Mouse (Mus musculus): ENCODE data around the gene Olfr1057. TPM values are rescaled to one million over a fixed set of nuclear protein-coding genes. Genes with fewer than 3 reads are reported as not detected.
"Not testable (repeated sequence)": the region's sequence is repeated elsewhere in the genome, so short reads cannot be mapped to it uniquely, and the experiment has no call there.

Olfr1057 gene
- polyA plus RNA-seq (2014; fragmentation: Nextera tagmentation; extraction: Ambion mirVana): not detected in 2 replicates

- no peak within 1 kb of the TSS for H3K4me3 ChIP-seq (ENCODE audit: low read depth, low read length)
- H3K9ac ChIP-seq (ENCODE audit: low read length): no peak within 1 kb of the TSS
- H3K4me1 ChIP-seq (replicated peaks; ENCODE audit: control insufficient read depth, insufficient read depth, low read length): no peaks in the 10 kb centered on the region
- ATAC-seq (replicated peaks; ENCODE audit: low FRiP score, low TSS enrichment, low read depth): no peak
- no peaks in the 10 kb centered on the region for H3K27me3 ChIP-seq (replicated peaks; ENCODE audit: control insufficient read depth, insufficient read depth, low read length)
- no peaks in the 10 kb centered on the region for H3K9me3 ChIP-seq (ENCODE audit: control insufficient read depth, low read length)
- DNase-seq (ENCODE audit: low spot score): no peak
- no peaks in the 10 kb centered on the region for H3K36me3 ChIP-seq (ENCODE audit: control insufficient read depth, insufficient read depth, low read length)
- H3K4me2 ChIP-seq (ENCODE audit: low read length): no peak within 1 kb of the TSS
- H3K27ac ChIP-seq (ENCODE audit: low read depth): no peak within 1 kb of the TSS
Measured at GRCm38 (mm10) chr2:86378293-86378692, at the start of gene Olfr1057. Gene Olfr1057, minus strand, starts transcription at chr2:86378393.

DNA sequence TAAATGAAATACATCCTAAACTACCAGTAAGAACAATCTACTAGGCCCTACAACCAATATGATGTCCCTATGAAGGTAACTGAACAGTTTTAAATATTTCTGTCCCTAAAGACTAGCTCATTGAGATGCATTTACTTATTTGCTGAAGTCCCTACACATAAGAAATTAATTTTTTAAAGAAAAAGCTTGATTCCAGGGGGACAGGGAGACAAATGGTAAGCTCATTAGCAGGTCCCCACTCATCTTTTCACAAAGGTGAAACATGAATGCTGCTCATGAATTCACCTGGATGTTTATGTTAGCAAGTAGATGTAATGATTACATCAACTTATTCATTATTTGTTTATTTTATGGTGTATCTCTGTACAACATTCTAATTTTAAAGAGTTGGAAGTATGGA, 48.5 kb upstream of the Olfr1057 start, which contains the start of gene Olfr1062:
Gene Olfr1062 (minus strand): TSS at position 101 of the 400 bp plus-strand sequence.
- not testable (repeated sequence) for H3K4me2 ChIP-seq (ENCODE audit: low read length); DNase-seq (ENCODE audit: low spot score); H3K27ac ChIP-seq (ENCODE audit: low read depth); H3K4me1 ChIP-seq (replicated peaks; ENCODE audit: control insufficient read depth, insufficient read depth, low read length); ATAC-seq (replicated peaks; ENCODE audit: low FRiP score, low TSS enrichment, low read depth); H3K27me3 ChIP-seq (replicated peaks; ENCODE audit: control insufficient read depth, insufficient read depth, low read length); H3K4me3 ChIP-seq (ENCODE audit: low read depth, low read length); H3K9me3 ChIP-seq (ENCODE audit: control insufficient read depth, low read length); H3K36me3 ChIP-seq (ENCODE audit: control insufficient read depth, insufficient read depth, low read length); H3K9ac ChIP-seq (ENCODE audit: low read length)

GRCm38 (mm10) chr2:86413950-86414349, 35.8 kb upstream of the Olfr1057 start, which contains the start of gene Olfr1061:
Gene Olfr1061, minus strand, starts transcription at chr2:86414050.
- no peak within 1 kb of the TSS for H3K9ac ChIP-seq (ENCODE audit: low read length)
- no peaks in the 10 kb centered on the region for H3K27me3 ChIP-seq (replicated peaks; ENCODE audit: control insufficient read depth, insufficient read depth, low read length)
- ATAC-seq (replicated peaks; ENCODE audit: low FRiP score, low TSS enrichment, low read depth): no peak
- H3K9me3 ChIP-seq (ENCODE audit: control insufficient read depth, low read length): no peaks in the 10 kb centered on the region
- no peak within 1 kb of the TSS for H3K4me3 ChIP-seq (ENCODE audit: low read depth, low read length)
- 87% methylated on average over 1 of the region's 1 CpGs for WGBS
- H3K36me3 ChIP-seq (ENCODE audit: control insufficient read depth, insufficient read depth, low read length): no peaks in the 10 kb centered on the region
- H3K4me2 ChIP-seq (ENCODE audit: low read length): no peak within 1 kb of the TSS
- no peak for DNase-seq (ENCODE audit: low spot score)
- H3K4me1 ChIP-seq (replicated peaks; ENCODE audit: control insufficient read depth, insufficient read depth, low read length): no peaks in the 10 kb centered on the region
- H3K27ac ChIP-seq (ENCODE audit: low read depth): no peak within 1 kb of the TSS

DNA sequence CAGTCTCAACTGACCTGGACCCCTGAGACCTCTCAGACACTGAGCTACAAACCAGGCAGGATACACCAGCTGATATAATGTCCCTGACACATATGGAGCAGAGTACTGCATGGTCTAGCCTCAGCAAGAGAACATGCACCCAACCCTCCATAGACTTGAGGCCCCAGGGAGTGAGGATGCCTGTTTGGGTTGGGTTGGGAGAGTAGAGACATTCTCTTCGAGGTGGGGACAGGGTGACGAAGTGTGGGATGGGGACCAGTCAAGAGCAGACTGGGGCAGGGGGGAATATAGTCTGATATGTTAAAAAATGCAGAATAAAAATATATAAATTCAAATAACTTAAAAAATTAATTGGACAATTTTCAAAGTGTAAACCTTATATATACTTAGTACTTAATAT, 16.9 kb upstream of the Olfr1057 start:
- ATAC-seq (replicated peaks; ENCODE audit: low FRiP score, low TSS enrichment, low read depth) (no peak), DNase-seq (ENCODE audit: low spot score) (no peak)
- no peak overlapping the region for H3K27ac ChIP-seq (ENCODE audit: low read depth)
- H3K4me3 ChIP-seq (ENCODE audit: low read depth, low read length): no peak overlapping the region
- no peaks in the 10 kb centered on the region for H3K9me3 ChIP-seq (ENCODE audit: control insufficient read depth, low read length)
- no peaks in the 10 kb centered on the region for H3K27me3 ChIP-seq (replicated peaks; ENCODE audit: control insufficient read depth, insufficient read depth, low read length)
- H3K36me3 ChIP-seq (ENCODE audit: control insufficient read depth, insufficient read depth, low read length): no peaks in the 10 kb centered on the region
- 89% methylated on average over 2 of the region's 2 CpGs for WGBS
- H3K4me1 ChIP-seq (replicated peaks; ENCODE audit: control insufficient read depth, insufficient read depth, low read length): no peaks in the 10 kb centered on the region
- no peak overlapping the region for H3K4me2 ChIP-seq (ENCODE audit: low read length)
- H3K9ac ChIP-seq (ENCODE audit: low read length): no peak overlapping the region

DNA sequence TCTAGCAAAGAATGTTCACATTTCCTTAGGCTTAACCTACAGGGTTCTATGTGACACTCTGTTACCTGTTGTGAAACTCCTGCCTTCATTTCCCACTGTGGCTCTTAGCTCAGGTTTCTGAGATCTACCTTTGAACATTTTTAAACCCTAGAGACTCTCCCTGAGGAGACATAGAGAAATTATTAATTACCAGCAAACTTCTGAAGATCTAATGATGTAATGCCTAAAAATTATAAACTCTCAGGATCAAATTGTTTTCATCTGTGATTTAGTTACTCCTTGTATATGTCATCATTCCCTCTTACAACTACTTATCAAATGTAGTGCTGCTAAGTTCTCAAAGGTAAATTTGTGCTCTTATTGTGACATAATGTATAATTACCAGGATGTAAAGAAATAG, 10.3 kb upstream of the Olfr1057 start, which contains the start of gene Olfr1058:
Gene Olfr1058 (minus strand): TSS at position 101 of the 400 bp plus-strand sequence.
- not testable (repeated sequence) for H3K4me3 ChIP-seq (ENCODE audit: low read depth, low read length); H3K27ac ChIP-seq (ENCODE audit: low read depth); H3K9ac ChIP-seq (ENCODE audit: low read length); H3K9me3 ChIP-seq (ENCODE audit: control insufficient read depth, low read length); H3K4me1 ChIP-seq (replicated peaks; ENCODE audit: control insufficient read depth, insufficient read depth, low read length); H3K36me3 ChIP-seq (ENCODE audit: control insufficient read depth, insufficient read depth, low read length); H3K27me3 ChIP-seq (replicated peaks; ENCODE audit: control insufficient read depth, insufficient read depth, low read length); DNase-seq (ENCODE audit: low spot score); ATAC-seq (replicated peaks; ENCODE audit: low FRiP score, low TSS enrichment, low read depth); H3K4me2 ChIP-seq (ENCODE audit: low read length)

- not testable (repeated sequence) for H3K4me1 ChIP-seq (replicated peaks; ENCODE audit: control insufficient read depth, insufficient read depth, low read length); ATAC-seq (replicated peaks; ENCODE audit: low FRiP score, low TSS enrichment, low read depth)
- WGBS: no CpG with 5 or more reads among the region's 6 CpGs
Measured at GRCm38 (mm10) chr2:86366342-86366741, 11.9 kb downstream of the Olfr1057 start.

DNA sequence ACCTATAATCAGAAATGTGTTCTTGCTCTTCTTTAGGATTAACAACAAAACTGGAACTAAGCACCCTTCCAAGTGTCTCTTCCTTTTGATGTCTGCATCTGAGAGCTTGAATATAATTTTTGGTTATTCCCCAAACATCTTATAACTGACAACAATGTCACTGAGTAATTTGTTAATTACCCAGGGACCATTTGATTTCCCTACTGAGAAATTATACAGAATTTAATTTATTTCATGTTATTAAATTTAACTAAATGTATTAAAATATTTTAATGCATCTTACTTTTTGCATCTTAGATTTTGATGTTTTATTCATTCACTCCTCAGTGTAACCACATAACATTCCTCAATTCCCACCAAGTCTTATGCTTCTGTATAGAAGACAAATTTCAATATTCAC, 15.8 kb downstream of the Olfr1057 start, which contains the start of gene Olfr1056:
Gene Olfr1056 (minus strand): TSS at position 101 of the 400 bp plus-strand sequence.
- H3K9ac ChIP-seq (ENCODE audit: low read length): no peak within 1 kb of the TSS
- no peaks in the 10 kb centered on the region for H3K9me3 ChIP-seq (ENCODE audit: control insufficient read depth, low read length)
- no peaks in the 10 kb centered on the region for H3K27me3 ChIP-seq (replicated peaks; ENCODE audit: control insufficient read depth, insufficient read depth, low read length)
- no peaks in the 10 kb centered on the region for H3K4me1 ChIP-seq (replicated peaks; ENCODE audit: control insufficient read depth, insufficient read depth, low read length)
- DNase-seq (ENCODE audit: low spot score): no peak
- H3K4me2 ChIP-seq (ENCODE audit: low read length): no peak within 1 kb of the TSS
- ATAC-seq (replicated peaks; ENCODE audit: low FRiP score, low TSS enrichment, low read depth): no peak
- no peak within 1 kb of the TSS for H3K27ac ChIP-seq (ENCODE audit: low read depth)
- no peaks in the 10 kb centered on the region for H3K36me3 ChIP-seq (ENCODE audit: control insufficient read depth, insufficient read depth, low read length)
- no peak within 1 kb of the TSS for H3K4me3 ChIP-seq (ENCODE audit: low read depth, low read length)

More at GRCm38 (mm10) chr2:86366342-86366741, 11.9 kb downstream of the Olfr1057 start:
- H3K4me2 ChIP-seq (ENCODE audit: low read length); H3K4me3 ChIP-seq (ENCODE audit: low read depth, low read length); H3K27ac ChIP-seq (ENCODE audit: low read depth); H3K27me3 ChIP-seq (replicated peaks; ENCODE audit: control insufficient read depth, insufficient read depth, low read length); H3K9me3 ChIP-seq (ENCODE audit: control insufficient read depth, low read length); H3K9ac ChIP-seq (ENCODE audit: low read length); DNase-seq (ENCODE audit: low spot score); H3K36me3 ChIP-seq (ENCODE audit: control insufficient read depth, insufficient read depth, low read length): not testable (repeated sequence)

- H3K27me3 ChIP-seq (replicated peaks; ENCODE audit: control insufficient read depth, insufficient read depth, low read length); ATAC-seq (replicated peaks; ENCODE audit: low FRiP score, low TSS enrichment, low read depth); H3K36me3 ChIP-seq (ENCODE audit: control insufficient read depth, insufficient read depth, low read length); H3K9me3 ChIP-seq (ENCODE audit: control insufficient read depth, low read length); H3K4me3 ChIP-seq (ENCODE audit: low read depth, low read length); DNase-seq (ENCODE audit: low spot score); H3K27ac ChIP-seq (ENCODE audit: low read depth); H3K4me1 ChIP-seq (replicated peaks; ENCODE audit: control insufficient read depth, insufficient read depth, low read length); H3K4me2 ChIP-seq (ENCODE audit: low read length); H3K9ac ChIP-seq (ENCODE audit: low read length): not testable (repeated sequence)
- whole genome bisulfite sequencing: 79% methylated on average over 1 of the region's 1 CpGs
Measured at GRCm38 (mm10) chr2:86351751-86352150, 26.4 kb downstream of the Olfr1057 start.

- ATAC-seq (replicated peaks; ENCODE audit: low FRiP score, low TSS enrichment, low read depth): no peak
- Histone ChIP-seq H3K4me3 (ENCODE audit: low read depth, low read length) (no peak within 1 kb of the TSS), H3K36me3 (ENCODE audit: control insufficient read depth, insufficient read depth, low read length) (no peaks in the 10 kb centered on the region), H3K4me1 (replicated peaks; ENCODE audit: control insufficient read depth, insufficient read depth, low read length) (no peaks in the 10 kb centered on the region), H3K9me3 (ENCODE audit: control insufficient read depth, low read length) (no peaks in the 10 kb centered on the region), H3K27ac (ENCODE audit: low read depth) (no peak within 1 kb of the TSS), H3K9ac (ENCODE audit: low read length) (no peak within 1 kb of the TSS), H3K27me3 (replicated peaks; ENCODE audit: control insufficient read depth, insufficient read depth, low read length) (no peaks in the 10 kb centered on the region), H3K4me2 (ENCODE audit: low read length) (no peak within 1 kb of the TSS)
- no peak for DNase-seq (ENCODE audit: low spot score)
- 92% methylated on average over 5 of the region's 5 CpGs for WGBS
Measured at GRCm38 (mm10) chr2:86350184-86350583, 28.0 kb downstream of the Olfr1057 start, which contains the start of gene Olfr1055. Gene Olfr1055, minus strand, starts transcription at chr2:86350284.

All from intestine, embryonic 14.5 days (tissue).